Mouse (Mus musculus) small intestine, adult 2 months (tissue): ENCODE measurements around the gene Pmf1.

Experiments
- CTCF ChIP-seq: fragments of 200-500 bp; IDR thresholded peaks from 2 replicates; pipeline ENCODE4 v1.5.1; 2012; ENCODE audit warnings: low read depth, mild to moderate bottlenecking, control low read depth, inconsistent platforms, low read length, moderate library complexity, mixed read lengths; ENCODE audit not compliant: insufficient replicate concordance, insufficient read length; ENCODE audit errors: extremely low read depth
- POLR2A ChIP-seq: fragments of 200-500 bp; IDR thresholded peaks from 2 replicates; pipeline ENCODE4 v1.6.1; 2012; ENCODE audit warnings: low read depth, mild to moderate bottlenecking, control low read depth, inconsistent platforms, low read length, moderate library complexity

DNA sequence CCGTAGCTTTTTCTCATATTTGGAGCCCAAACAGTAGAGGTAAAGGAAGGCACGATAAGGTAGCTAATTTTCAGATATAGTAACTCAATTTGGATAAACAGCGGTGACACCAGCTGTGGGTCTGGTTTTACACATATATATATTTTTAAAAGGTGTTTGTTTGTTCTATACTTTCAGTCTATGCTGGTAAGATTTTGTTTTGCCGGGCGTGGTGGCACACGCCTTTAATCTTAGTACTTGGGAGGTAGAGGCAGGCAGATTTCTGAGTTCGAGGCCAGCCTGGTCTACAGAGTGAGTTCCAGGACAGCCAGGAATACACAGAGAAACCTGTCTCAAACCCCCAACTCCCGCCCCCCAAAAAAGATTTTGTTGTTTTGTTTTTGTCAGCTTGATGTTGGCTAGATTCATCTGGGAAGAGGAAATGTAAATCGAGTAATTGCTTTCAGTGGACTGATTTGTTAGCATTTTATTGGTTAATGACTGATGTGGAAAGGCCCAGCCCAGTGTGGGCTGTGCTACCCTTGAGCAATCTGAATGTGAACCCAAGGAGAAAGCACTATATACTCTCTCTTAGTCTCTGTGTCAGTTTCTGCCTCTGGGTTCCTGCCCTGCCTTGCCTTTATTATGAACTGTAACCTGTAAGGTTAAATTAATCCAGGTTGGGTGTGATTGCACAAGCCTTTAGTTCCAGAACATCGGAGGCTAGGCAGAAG, 15.7 kb upstream of the Pmf1 start:
- TF ChIP-seq POLR2A, result no peak
- TF ChIP-seq CTCF, result no peak
